Mouse (Mus musculus) embryonic facial prominence, embryonic 10.5 days (tissue): ENCODE measurements around the gene Selenof. TPM values are rescaled to one million over a fixed set of nuclear protein-coding genes. Genes with fewer than 3 reads are reported as not detected.

Source experiments
- DNase-seq: peaks from one replicate; pipeline ENCODE4 v3.0.0-alpha.2; 2017; ENCODE audit warnings: low spot score
- H3K27ac ChIP-seq: fragments of 300-500 bp; sonication (generic); replicated peaks from 2 replicates; pipeline ENCODE4 v1.5.1; 2016; ENCODE audit warnings: mild to moderate bottlenecking
- H3K27me3 ChIP-seq: fragments of 300-500 bp; sonication (generic); replicated peaks from 2 replicates; pipeline ENCODE4 v1.6.1; 2016; ENCODE audit warnings: low read depth, mild to moderate bottlenecking; ENCODE audit not compliant: poor library complexity, severe bottlenecking
- H3K36me3 ChIP-seq: fragments of 300-500 bp; sonication (generic); replicated peaks from 2 replicates; pipeline ENCODE4 v1.6.1; 2016; ENCODE audit warnings: mild to moderate bottlenecking, moderate library complexity
- H3K4me1 ChIP-seq: fragments of 300-500 bp; sonication (generic); 2 replicates; pipeline ENCODE4 v1.6.1; 2016
- H3K4me3 ChIP-seq: fragments of 300-500 bp; sonication (generic); 2 replicates; pipeline ENCODE4 v1.5.1; 2016; ENCODE audit warnings: mild to moderate bottlenecking, moderate library complexity
- H3K9me3 ChIP-seq: fragments of 300-500 bp; sonication (generic); 2 replicates; pipeline ENCODE4 v1.6.1; 2016; ENCODE audit warnings: mild to moderate bottlenecking
- WGBS: fragments of 180-500 bp; shearing (Covaris S2); methylation state at CpG from one replicate; pipeline ENCODE4 v1.1.7; 2016; 5-methylcytosine and 5-hydroxymethylcytosine counted together
- polyA plus RNA-seq: library from polyadenylated mRNA; unstranded; fragments of >200 nt; fragmentation: Nextera tagmentation; extraction: Ambion mirVana; gene quantifications from 2 replicates; pipeline ENCODE4 v1.2.1, GENCODE M21; 2016

Gene Selenof
- polyA plus RNA-seq, 1 experiment from 2014 or later, result 456 TPM

DNA sequence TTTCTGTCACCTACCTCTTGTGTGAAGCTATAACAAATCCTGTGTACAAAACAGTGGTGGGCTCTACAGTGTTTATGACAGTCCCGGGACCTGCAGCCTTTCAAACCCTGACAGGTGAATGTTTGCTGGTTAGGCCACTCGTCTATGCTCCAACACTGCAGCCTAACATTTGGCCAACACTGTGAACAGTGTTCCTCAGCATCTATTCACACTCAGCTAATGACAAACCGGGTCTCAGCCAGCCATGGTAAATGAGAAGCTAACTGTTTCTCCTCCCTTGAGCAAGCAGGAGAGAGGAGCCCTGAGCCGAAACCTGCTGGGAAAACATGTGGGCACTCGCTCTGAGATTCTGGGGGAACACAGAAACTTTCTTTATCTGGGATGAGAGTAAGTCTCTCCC, 65.1 kb downstream of the Selenof start:
- no peaks in the 10 kb centered on the region for H3K27me3 ChIP-seq
- WGBS, result 87% methylated on average over 5 of the region's 5 CpGs
- H3K9me3 ChIP-seq, result no peaks in the 10 kb centered on the region
- H3K36me3 ChIP-seq, result no peaks in the 10 kb centered on the region
- no peak overlapping the region for H3K27ac ChIP-seq
- 0 out of 2 replicates have a peak, but pooled peaks cover 2% of the 10 kb centered on the region for H3K4me1 ChIP-seq
- DNase-seq, result no peak
- H3K4me3 ChIP-seq, result no peak overlapping the region

DNA sequence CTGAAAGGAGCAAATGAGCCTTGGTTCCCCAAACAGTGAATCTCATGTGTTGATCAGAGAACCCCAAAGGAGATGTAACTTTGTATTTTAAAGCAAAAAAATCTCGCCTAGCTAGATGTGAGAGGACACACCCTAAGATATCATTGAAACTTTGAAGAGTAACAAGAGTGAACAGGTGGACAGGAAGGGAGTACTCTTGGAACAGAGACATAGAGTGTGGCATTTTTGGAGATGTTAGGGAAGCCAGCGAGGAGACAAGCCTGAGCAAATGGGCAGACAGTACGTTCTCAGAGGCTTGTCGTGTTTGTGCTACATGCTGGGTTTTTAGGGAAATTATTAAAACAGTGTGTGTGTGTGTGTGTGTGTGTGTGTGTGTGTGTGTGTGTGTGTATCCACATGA, 68.0 kb downstream of the Selenof start:
- 90% methylated on average over 4 of the region's 4 CpGs for WGBS
- no peak for DNase-seq
- H3K4me1 ChIP-seq, result peaks cover 6% of the 10 kb centered on the region
- no peak overlapping the region for H3K27ac ChIP-seq
- H3K4me3 ChIP-seq, result no peak overlapping the region
- H3K27me3 ChIP-seq, result no peaks in the 10 kb centered on the region
- no peaks in the 10 kb centered on the region; the same call in 1 of the 2 replicates for H3K9me3 ChIP-seq
- no peaks in the 10 kb centered on the region for H3K36me3 ChIP-seq

- H3K4me3 ChIP-seq, result no peak overlapping the region
- DNase-seq, result no peak
- H3K36me3 ChIP-seq, result no peaks in the 10 kb centered on the region
- WGBS, result 83% methylated on average over 3 of the region's 3 CpGs
- no peaks in the 10 kb centered on the region for H3K27me3 ChIP-seq
- peaks cover 18% of the 10 kb centered on the region for H3K4me1 ChIP-seq
- no peak overlapping the region for H3K27ac ChIP-seq
- H3K9me3 ChIP-seq, result no peaks in the 10 kb centered on the region; the same call in 1 of the 2 replicates
Measured at GRCm38 (mm10) chr3:144639387-144639786, 69.3 kb downstream of the Selenof start.

- no peaks in the 10 kb centered on the region for H3K36me3 ChIP-seq
- H3K4me1 ChIP-seq, result peaks cover 18% of the 10 kb centered on the region
- no peak for DNase-seq
- H3K27me3 ChIP-seq, result no peaks in the 10 kb centered on the region
- no peak overlapping the region for H3K4me3 ChIP-seq
- peaks cover 2% of the 10 kb centered on the region; the same call in 1 of the 2 replicates for H3K9me3 ChIP-seq
- H3K27ac ChIP-seq, result no peak overlapping the region
Measured at GRCm38 (mm10) chr3:144640033-144640432, 69.9 kb downstream of the Selenof start.

GRCm38 (mm10) chr3:144642141-144642540, 72.0 kb downstream of the Selenof start:
- no peaks in the 10 kb centered on the region for H3K27me3 ChIP-seq

GRCm38 (mm10) chr3:144643301-144643871, 73.3 kb downstream of the Selenof start:
- WGBS, result 5% methylated on average over 2 of the region's 2 CpGs
- Histone ChIP-seq H3K4me1 (peaks cover 18% of the 10 kb centered on the region), H3K27ac (peak overlapping the region; percentile 27; the same call in 1 of the 2 replicates), H3K27me3 (no peaks in the 10 kb centered on the region), H3K36me3 (no peaks in the 10 kb centered on the region), H3K9me3 (peaks cover 5% of the 10 kb centered on the region; the same call in 1 of the 2 replicates), H3K4me3 (no peak overlapping the region)
- DNase-seq, result peak; percentile 65

More at GRCm38 (mm10) chr3:144642141-144642540, 72.0 kb downstream of the Selenof start:
- Histone ChIP-seq H3K36me3 (no peaks in the 10 kb centered on the region), H3K27ac (no peak overlapping the region), H3K9me3 (peaks cover 5% of the 10 kb centered on the region; the same call in 1 of the 2 replicates), H3K4me3 (no peak overlapping the region), H3K4me1 (peaks cover 18% of the 10 kb centered on the region)
- DNase-seq, result no peak
- 93% methylated on average over 4 of the region's 4 CpGs for whole genome bisulfite sequencing

DNA sequence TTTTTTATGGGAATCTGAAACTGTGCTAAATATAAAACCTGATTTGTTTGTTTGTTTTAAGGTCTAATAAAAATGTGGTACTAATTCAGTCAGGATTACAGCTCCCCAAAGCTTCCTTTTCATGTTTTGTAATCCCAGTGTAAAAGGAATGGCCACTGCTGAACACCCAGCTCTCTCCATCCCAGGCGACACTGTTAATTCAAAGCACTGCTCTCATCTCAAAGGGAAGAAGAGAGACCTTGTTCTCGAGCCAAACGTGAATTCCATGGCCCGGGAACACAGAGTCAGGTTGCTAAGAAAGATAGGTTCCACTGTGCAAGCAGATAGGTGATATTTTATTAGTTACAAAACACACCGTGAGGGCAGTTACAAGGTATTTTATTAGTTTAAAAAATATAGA, 74.1 kb downstream of the Selenof start:
- H3K9me3 ChIP-seq, result peaks cover 5% of the 10 kb centered on the region; the same call in 1 of the 2 replicates
- no peak overlapping the region for H3K4me3 ChIP-seq
- no peak for DNase-seq
- no peaks in the 10 kb centered on the region for H3K27me3 ChIP-seq
- peaks cover 15% of the 10 kb centered on the region for H3K4me1 ChIP-seq
- H3K36me3 ChIP-seq, result no peaks in the 10 kb centered on the region
- 58% methylated on average over 5 of the region's 5 CpGs for WGBS
- no peak overlapping the region for H3K27ac ChIP-seq

Other genes starting within 250 kb of the Selenof start
- gene Hs2st1, start 123 bp upstream of the Selenof start, polyA plus RNA-seq, result 11.7 and 12.7 TPM in 2 replicates
- gene Sh3glb1, start 150.0 kb downstream of the Selenof start, polyA plus RNA-seq, result 65.7 and 68.5 TPM in 2 replicates
- not detected in 2 replicates for gene Clca3a1, start 190.7 kb downstream of the Selenof start, polyA plus RNA-seq
- not detected in 2 replicates for gene Clca3a2, start 249.2 kb downstream of the Selenof start, polyA plus RNA-seq